Mouse (Mus musculus) layer of hippocampus, adult 11-12 months (tissue): Measurements from ENCODE around the gene Lrfn4.

Experiments used
- DNase-seq: peaks from one replicate; pipeline ENCODE4 v3.0.0; 2022; ENCODE audit warnings: low spot score

Gene Lrfn4

DNA sequence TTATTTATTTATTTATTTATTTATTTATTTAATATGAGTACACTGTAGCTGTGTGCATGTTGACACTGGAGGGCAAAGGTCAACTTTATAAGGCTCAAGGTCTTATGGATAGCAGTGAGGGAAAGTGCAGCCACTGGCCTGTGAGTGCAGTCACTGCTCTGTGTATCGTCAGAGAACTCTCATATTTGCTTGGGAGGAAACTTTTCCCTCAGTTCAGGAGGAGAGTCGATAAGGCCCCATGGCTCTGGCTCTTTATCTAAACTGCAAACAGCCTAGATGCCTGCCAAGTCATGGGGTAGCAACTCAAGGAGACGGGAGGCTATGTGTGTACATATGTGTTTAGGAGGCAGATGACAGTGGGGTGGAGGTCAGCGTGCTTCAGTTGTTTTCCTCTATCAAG lies 46.6 kb downstream of the Lrfn4 start:
- no peak for DNase-seq

DNA sequence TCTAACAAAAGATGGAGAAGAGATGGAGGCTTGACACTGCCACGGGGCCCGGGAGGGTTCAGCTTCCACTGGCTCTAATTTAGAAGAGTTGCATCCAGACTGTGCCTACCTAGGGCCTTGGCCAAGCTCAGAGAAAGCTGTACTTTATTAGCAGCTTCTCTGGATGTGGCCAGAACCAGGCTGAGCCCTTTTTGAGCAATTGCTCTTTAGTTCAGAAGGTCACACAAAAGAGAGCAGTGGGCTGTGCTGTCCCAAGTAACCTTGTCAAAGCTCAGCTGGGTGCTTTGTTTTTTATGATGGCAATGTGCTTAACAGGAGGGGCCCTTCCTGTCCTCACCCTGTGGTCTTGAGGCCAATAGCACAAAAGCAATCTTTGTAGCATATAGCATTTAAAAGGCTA lies 47.8 kb downstream of the Lrfn4 start:
- DNase-seq: no peak

DNA sequence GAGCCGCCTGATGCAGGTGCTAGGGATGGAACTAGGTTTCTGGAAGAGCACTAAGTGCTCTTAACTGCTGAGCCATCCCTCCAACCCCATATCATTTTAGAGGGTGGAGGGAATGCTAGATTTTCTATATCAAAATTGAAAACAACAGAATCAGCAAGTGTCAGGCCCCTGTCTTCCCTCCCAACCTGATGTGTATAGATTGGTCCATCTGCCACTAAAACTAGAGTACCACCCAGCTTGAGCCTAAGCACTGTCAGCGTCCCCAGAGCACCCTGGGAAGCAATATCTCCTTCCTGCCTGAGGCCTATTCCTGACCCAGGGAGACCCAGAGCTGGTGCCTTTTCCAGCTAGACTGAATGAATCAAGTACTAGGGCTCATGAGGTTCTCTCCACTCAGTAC lies 48.6 kb downstream of the Lrfn4 start:
- no peak for DNase-seq

DNA sequence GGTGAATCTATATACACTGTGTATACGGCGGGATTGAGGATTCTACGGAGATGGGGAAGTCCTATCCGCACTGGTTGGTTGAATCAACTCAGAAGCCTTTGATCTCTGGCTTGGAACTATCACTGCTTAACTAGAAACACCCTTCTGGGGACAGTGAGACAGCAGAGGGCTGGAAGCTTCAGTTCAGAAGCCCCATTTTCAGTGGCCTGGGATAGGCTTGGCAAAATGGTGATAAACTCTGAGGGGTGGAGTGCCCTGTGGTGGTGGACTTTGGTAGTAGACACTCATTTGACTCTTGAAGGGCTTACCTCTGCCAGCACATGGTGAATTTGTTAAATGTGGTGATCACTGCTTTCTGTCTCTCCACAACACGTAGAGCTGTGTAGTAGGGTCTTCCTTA lies 49.8 kb downstream of the Lrfn4 start:
- DNase-seq: no peak
